31 mouse cellular contexts compared by ENCODE assay signal in genomic region chr14:33914206-33914605, GRCm38 (mm10). TPM values are rescaled to one million over a fixed set of nuclear protein-coding genes. Genes with fewer than 3 reads are reported as not detected.
"Had no signal": no experiment of that assay in that cellular context is flagged by ENCODE, and none has a peak within 500 bp of the region (broad histone marks: within the 10 kb centered on the region; RNA-seq: fewer than 3 reads in every experiment).

No protein-coding gene starts in this region.

- H3K9me3 ChIP-seq: limb, embryonic 10.5 days; limb, embryonic 12.5 days; limb, embryonic 13.5 days; limb, embryonic 15.5 days; liver, embryonic 12.5 days; liver, embryonic 13.5 days; liver, embryonic 15.5 days; lung, embryonic 15.5 days; midbrain, embryonic 10.5 days; midbrain, embryonic 12.5 days; midbrain, embryonic 13.5 days; midbrain, embryonic 15.5 days; neural tube, embryonic 12.5 days had no signal

- H3K27me3 ChIP-seq: liver, embryonic 15.5 days; midbrain, embryonic 15.5 days; neural tube, embryonic 12.5 days had no signal

- H3K9ac ChIP-seq: limb, embryonic 12.5 days; limb, embryonic 13.5 days; limb, embryonic 15.5 days; liver, embryonic 12.5 days; liver, embryonic 13.5 days; liver, embryonic 14.5 days; liver, embryonic 15.5 days; liver, postnatal 0 days; lung, embryonic 14.5 days; lung, embryonic 15.5 days; midbrain, embryonic 12.5 days; midbrain, embryonic 13.5 days; midbrain, embryonic 15.5 days; neural tube, embryonic 12.5 days had no signal

- H3K27ac ChIP-seq: limb, embryonic 10.5 days; limb, embryonic 12.5 days; limb, embryonic 15.5 days; liver, embryonic 12.5 days; liver, embryonic 13.5 days; liver, embryonic 14.5 days; liver, embryonic 15.5 days; lung, embryonic 15.5 days; macrophage; midbrain, embryonic 10.5 days; midbrain, embryonic 12.5 days; midbrain, embryonic 13.5 days; midbrain, embryonic 15.5 days; neural tube, embryonic 12.5 days had no signal

- H3K4me3 ChIP-seq: limb, embryonic 10.5 days; limb, embryonic 12.5 days; limb, embryonic 13.5 days; limb, embryonic 15.5 days; liver, embryonic 12.5 days; liver, embryonic 13.5 days; liver, embryonic 15.5 days; lung, embryonic 15.5 days; megakaryocyte, embryonic 14.5 days; midbrain, embryonic 10.5 days; midbrain, embryonic 12.5 days; midbrain, embryonic 13.5 days; midbrain, embryonic 15.5 days; myocyte; neural tube, embryonic 12.5 days had no signal

- H3K36me3 ChIP-seq: limb, embryonic 10.5 days; limb, embryonic 12.5 days; limb, embryonic 13.5 days; limb, embryonic 15.5 days; liver, embryonic 12.5 days; liver, embryonic 13.5 days; liver, embryonic 15.5 days; lung, embryonic 15.5 days; midbrain, embryonic 10.5 days; midbrain, embryonic 12.5 days; midbrain, embryonic 13.5 days; midbrain, embryonic 15.5 days; neural tube, embryonic 12.5 days had no signal

- H3K4me1 ChIP-seq: liver, embryonic 12.5 days; liver, embryonic 13.5 days; liver, embryonic 15.5 days; lung, embryonic 15.5 days; megakaryocyte, embryonic 14.5 days; midbrain, embryonic 12.5 days; midbrain, embryonic 15.5 days had no signal

- ATAC-seq: liver, embryonic 12.5 days; liver, postnatal 0 days; midbrain, embryonic 13.5 days; midbrain, embryonic 15.5 days; midbrain, embryonic 16.5 days had no signal

- H3K4me2 ChIP-seq: limb, embryonic 12.5 days; limb, embryonic 13.5 days; limb, embryonic 15.5 days; liver, embryonic 11.5 days; liver, embryonic 12.5 days; liver, embryonic 13.5 days; liver, embryonic 15.5 days; lung, embryonic 14.5 days; lung, embryonic 15.5 days; midbrain, embryonic 11.5 days; midbrain, embryonic 12.5 days; midbrain, embryonic 13.5 days; midbrain, embryonic 15.5 days; neural tube, embryonic 12.5 days had no signal

- DNase-seq: liver, embryonic 13.5 days had no signal

RNA-seq across cellular contexts. Expression of gene Gdf10, which starts 9.2 kb away (rescaled TPM):
- polyA plus RNA-seq: macrophage, myocyte had no signal

RNA-seq across cellular contexts. Expression of gene Gdf2, which starts 26.6 kb away (rescaled TPM):
- polyA plus RNA-seq: limb, embryonic 10.5 days; limb, embryonic 12.5 days; limb, embryonic 13.5 days; limb, embryonic 15.5 days; lung, embryonic 14.5 days; lung, embryonic 15.5 days; lung, postnatal 0 days; macrophage; midbrain, embryonic 10.5 days; midbrain, embryonic 11.5 days; midbrain, embryonic 12.5 days; midbrain, embryonic 13.5 days; midbrain, embryonic 14.5 days; midbrain, embryonic 15.5 days; midbrain, embryonic 16.5 days; midbrain, postnatal 0 days; myocyte; neural tube, embryonic 12.5 days had no signal

RNA-seq across cellular contexts. Expression of gene Rbp3, which starts 39.6 kb away (rescaled TPM):
- polyA plus RNA-seq: limb, embryonic 10.5 days; limb, embryonic 11.5 days; limb, embryonic 12.5 days; limb, embryonic 13.5 days; limb, embryonic 14.5 days; limb, embryonic 15.5 days; liver, adult 2 months; lung, adult 2 months; lung, embryonic 14.5 days; lung, embryonic 16.5 days; lung, postnatal 0 days; macrophage; midbrain, embryonic 11.5 days; midbrain, embryonic 13.5 days; midbrain, embryonic 14.5 days; neural tube, embryonic 11.5 days; neural tube, embryonic 12.5 days had no signal
